Mouse (Mus musculus) hindbrain, embryonic 16.5 days (tissue): ENCODE data around the gene Vnn1. TPM values are rescaled to one million over a fixed set of nuclear protein-coding genes. Genes with fewer than 3 reads are reported as not detected.

ENCODE experiments used
- ATAC-seq: fragments of 200-750 bp; cut with Nextera tagmentation; 2 replicates; pipeline ENCODE4 v1.8.0; 2017; ENCODE audit warnings: moderate TSS enrichment, moderate library complexity
- H3K27ac ChIP-seq: fragments of 300-500 bp; sonication (generic); 2 replicates; pipeline ENCODE4 v1.5.1; 2014; ENCODE audit warnings: low read depth, mild to moderate bottlenecking, control low read depth, low read length, moderate library complexity
- H3K27me3 ChIP-seq: fragments of 300-500 bp; sonication (generic); replicated peaks from 2 replicates; pipeline ENCODE4 v1.6.1; 2014; ENCODE audit warnings: low read length; ENCODE audit not compliant: control insufficient read depth, insufficient read depth
- H3K36me3 ChIP-seq: fragments of 300-500 bp; sonication (generic); 2 replicates; pipeline ENCODE4 v1.6.1; 2014; ENCODE audit warnings: mild to moderate bottlenecking, low read length, moderate library complexity, mixed read lengths; ENCODE audit not compliant: control insufficient read depth, insufficient read depth
- H3K4me1 ChIP-seq: fragments of 300-500 bp; sonication (generic); 2 replicates; pipeline ENCODE4 v1.6.1; 2014; ENCODE audit warnings: low read depth, low read length; ENCODE audit not compliant: control insufficient read depth, insufficient read depth
- H3K4me2 ChIP-seq: fragments of 300-500 bp; sonication (generic); 2 replicates; pipeline ENCODE4 v1.6.1; 2014; ENCODE audit warnings: mild to moderate bottlenecking, low read length, control low read depth, moderate library complexity
- H3K4me3 ChIP-seq: fragments of 300-500 bp; sonication (generic); 2 replicates; pipeline ENCODE4 v1.5.1; 2014; ENCODE audit warnings: mild to moderate bottlenecking, low read length, control low read depth, moderate library complexity
- H3K9ac ChIP-seq: fragments of 300-500 bp; sonication (generic); 2 replicates; pipeline ENCODE4 v1.6.1; 2014; ENCODE audit warnings: low read depth, mild to moderate bottlenecking, control low read depth, low read length, moderate library complexity
- H3K9me3 ChIP-seq: fragments of 300-500 bp; sonication (generic); 2 replicates; pipeline ENCODE4 v1.6.1; 2014; ENCODE audit warnings: mild to moderate bottlenecking, low read length, moderate library complexity; ENCODE audit not compliant: control insufficient read depth
- WGBS: fragments of 180-500 bp; shearing (Covaris S2); extraction: QIAGEN DNeasy Blood & Tissue Kit; methylation state at CpG from one replicate; pipeline ENCODE4 v1.1.7; 2014; 5-methylcytosine and 5-hydroxymethylcytosine counted together
- polyA plus RNA-seq: library from polyadenylated mRNA; unstranded; fragments of >200 nt; fragmentation: Nextera tagmentation; extraction: Ambion mirVana; gene quantifications from 2 replicates; pipeline ENCODE4 v1.2.1, GENCODE M21; 2015

Vnn1 gene
- polyA plus RNA-seq, 1 experiment from 2014 or later = 0.73 TPM

- Histone ChIP-seq H3K4me2 (no peak within 1 kb of the TSS), H3K27me3 (no peaks in the 10 kb centered on the region), H3K4me3 (no peak within 1 kb of the TSS), H3K4me1 (no peaks in the 10 kb centered on the region), H3K9ac (no peak within 1 kb of the TSS), H3K36me3 (no peaks in the 10 kb centered on the region), H3K27ac (no peak within 1 kb of the TSS), H3K9me3 (no peaks in the 10 kb centered on the region)
- no peak for ATAC-seq
- 77% methylated on average over 16 of the region's 16 CpGs for WGBS
Measured at GRCm38 (mm10) chr10:23949508-23950005, 55.1 kb downstream of the Vnn1 start, which contains the start of gene Taar3. TSS of gene Taar3 (plus strand) at chr10:23949558.

GRCm38 (mm10) chr10:23951714-23952113, 57.2 kb downstream of the Vnn1 start:
- ATAC-seq = no peak
- H3K27ac ChIP-seq = no peak overlapping the region
- WGBS = 83% methylated on average over 6 of the region's 6 CpGs

More at GRCm38 (mm10) chr10:23951714-23952113, 57.2 kb downstream of the Vnn1 start:
- no peak overlapping the region for H3K9ac ChIP-seq
- H3K4me3 ChIP-seq = no peak overlapping the region
- no peaks in the 10 kb centered on the region for H3K36me3 ChIP-seq
- H3K4me1 ChIP-seq = no peaks in the 10 kb centered on the region
- no peaks in the 10 kb centered on the region for H3K9me3 ChIP-seq
- H3K4me2 ChIP-seq = no peak overlapping the region
- H3K27me3 ChIP-seq = no peaks in the 10 kb centered on the region

Other genes with a start within 250 kb of the Vnn1 start
- 82.7 and 89.6 TPM in 2 replicates for gene Rps12, start 107.4 kb upstream of the Vnn1 start, polyA plus RNA-seq
- gene Slc18b1, start 97.7 kb upstream of the Vnn1 start, polyA plus RNA-seq = 18.9 and 20.2 TPM in 2 replicates
- 0.14 TPM in 1 of 2 replicates, not detected in the other for gene Vnn3, start 43.2 kb upstream of the Vnn1 start, polyA plus RNA-seq
- not detected in 2 replicates for gene Taar1, start 25.7 kb downstream of the Vnn1 start, polyA plus RNA-seq
- gene Taar2, start 43.9 kb downstream of the Vnn1 start, polyA plus RNA-seq = 0.15 TPM in 1 of 2 replicates, not detected in the other
- gene Taar3, start 54.9 kb downstream of the Vnn1 start, polyA plus RNA-seq = not detected in 2 replicates
- gene Taar4, start 65.8 kb downstream of the Vnn1 start, polyA plus RNA-seq = not detected in 2 replicates
- gene Taar5, start 76.0 kb downstream of the Vnn1 start, polyA plus RNA-seq = 0.15 TPM in 1 of 2 replicates, not detected in the other
- not detected in 2 replicates for gene Taar6, start 91.0 kb downstream of the Vnn1 start, polyA plus RNA-seq
- not detected in 2 replicates for gene Taar7a, start 98.8 kb downstream of the Vnn1 start, polyA plus RNA-seq
- not detected in 2 replicates for gene Taar7b, start 105.3 kb downstream of the Vnn1 start, polyA plus RNA-seq
- gene Taar7d, start 132.5 kb downstream of the Vnn1 start, polyA plus RNA-seq = not detected in 2 replicates
- not detected in 2 replicates for gene Taar7e, start 142.9 kb downstream of the Vnn1 start, polyA plus RNA-seq
- gene Taar7f, start 154.8 kb downstream of the Vnn1 start, polyA plus RNA-seq = not detected in 2 replicates
- gene Taar8a, start 181.8 kb downstream of the Vnn1 start, polyA plus RNA-seq = not detected in 2 replicates
- gene Taar8b, start 197.6 kb downstream of the Vnn1 start, polyA plus RNA-seq = not detected in 2 replicates
- gene Taar8c, start 207.2 kb downstream of the Vnn1 start, polyA plus RNA-seq = not detected in 2 replicates
- gene Taar9, start 214.8 kb downstream of the Vnn1 start, polyA plus RNA-seq = not detected in 2 replicates